Mouse (Mus musculus) layer of hippocampus, postnatal 10 days (tissue): ENCODE results near the gene Taok2. TPM values are rescaled to one million over a fixed set of nuclear protein-coding genes. Genes with fewer than 3 reads are reported as not detected.

ENCODE experiments used
- DNase-seq, 2 experiments: peaks; one replicate each; pipeline ENCODE4 v3.0.0; 2021; ENCODE audit warnings: low spot score in 2 of 2
- total RNA-seq, 2 experiments: library from RNA; stranded (reverse); gene quantifications; 2 replicates each; pipeline ENCODE4 v1.2.3; 2021

Taok2 gene
- total RNA-seq, 2 experiments from 2014 or later: 147 to 167 TPM

- DNase-seq: peak; percentile 84 to 85
Measured at GRCm38 (mm10) chr7:126832036-126832598, 52.4 kb downstream of the Taok2 start.

DNA sequence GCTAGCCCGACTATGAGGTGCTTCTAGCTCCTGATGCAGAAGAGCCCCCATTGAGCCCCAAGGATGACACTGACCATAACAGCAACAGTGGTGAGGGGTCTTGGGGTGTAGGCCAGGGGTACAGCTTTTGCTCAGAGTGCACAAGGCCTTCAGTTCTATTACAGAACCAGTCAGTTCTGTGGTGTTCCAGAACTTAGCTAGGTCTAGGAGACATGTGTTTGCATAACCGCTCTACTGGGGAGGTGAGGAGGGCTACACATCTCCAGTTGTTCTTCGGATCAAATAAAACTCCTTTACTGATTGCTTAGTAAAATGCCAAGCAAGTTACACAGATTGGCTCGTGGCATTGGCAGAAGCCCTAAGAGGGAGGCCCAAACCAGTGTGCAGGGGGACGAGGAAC is 53.0 kb downstream of the Taok2 start, which contains the start of gene 4930451I11Rik:
TSS of gene 4930451I11Rik (minus strand) at position 101 of the 400 bp plus-strand sequence.
- no peak for DNase-seq

DNA sequence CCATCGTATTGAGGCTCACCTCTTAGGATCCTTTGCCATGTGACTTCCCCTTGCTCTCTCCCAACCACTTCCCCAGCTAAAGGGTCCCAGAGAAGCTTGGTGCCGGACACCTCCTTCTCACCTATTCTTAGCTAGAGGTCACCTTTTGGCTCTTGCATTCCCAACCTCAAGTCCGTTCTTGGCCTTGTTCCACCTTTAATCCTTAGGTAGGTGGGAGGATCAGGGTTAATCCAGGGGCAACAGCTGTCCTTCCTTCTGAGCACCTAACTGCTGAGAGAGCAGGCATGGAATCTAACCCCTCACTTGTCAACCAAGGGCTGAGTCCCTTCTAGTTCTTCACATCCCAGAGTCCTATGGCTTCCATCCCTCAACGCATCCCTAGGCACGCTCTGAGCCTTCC is 58.6 kb downstream of the Taok2 start:
- no peak for DNase-seq

GRCm38 (mm10) chr7:126825403-126825802 is 59.1 kb downstream of the Taok2 start:
- no peak for DNase-seq

DNA sequence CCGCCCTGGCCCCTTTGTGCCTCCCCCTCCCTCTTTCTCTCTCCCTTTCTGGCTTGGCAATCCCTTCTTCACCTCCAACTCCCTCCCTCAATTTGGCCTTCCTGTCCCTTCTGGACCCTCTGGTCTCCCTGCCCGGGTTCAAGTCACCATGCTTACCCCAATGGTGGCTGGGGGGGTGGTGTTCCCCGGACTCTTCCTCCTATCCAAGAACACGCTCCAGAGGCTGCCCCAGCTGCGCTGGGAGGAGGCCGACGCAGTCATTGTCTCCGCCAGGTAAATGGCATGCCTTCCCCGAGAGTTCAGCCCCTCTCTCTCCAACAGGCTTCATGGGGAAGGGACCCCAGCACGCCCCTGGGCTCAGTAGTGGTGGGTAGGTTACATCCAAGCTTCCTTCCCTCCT is 60.6 kb downstream of the Taok2 start:
- DNase-seq: no peak

- DNase-seq: peak in 1 of 2 experiments; percentile 46
Measured at GRCm38 (mm10) chr7:126823202-126823711, 61.2 kb downstream of the Taok2 start.

DNA sequence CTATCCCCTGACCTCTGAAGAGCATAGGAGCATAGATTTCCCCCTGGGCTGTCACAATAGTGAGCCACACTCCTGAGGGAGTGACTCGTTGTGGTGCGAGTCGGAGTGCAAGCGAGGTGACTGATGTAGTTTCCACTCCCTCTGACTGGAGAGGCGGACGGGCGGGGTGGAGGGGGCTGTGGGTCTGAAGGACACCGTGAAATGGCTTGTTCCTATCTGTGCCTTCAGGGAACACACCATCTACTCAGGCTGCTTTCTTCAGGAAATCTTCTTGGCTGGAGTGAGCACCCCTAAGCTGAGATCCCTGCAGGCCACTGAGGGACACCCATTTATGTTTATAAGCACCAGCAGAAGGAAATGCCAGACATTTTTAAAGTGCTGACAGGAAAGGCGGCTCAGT is 61.8 kb downstream of the Taok2 start:
- no peak for DNase-seq

- peak; percentile 84 to 88 for DNase-seq
Measured at GRCm38 (mm10) chr7:126821835-126822511, 62.5 kb downstream of the Taok2 start.

DNA sequence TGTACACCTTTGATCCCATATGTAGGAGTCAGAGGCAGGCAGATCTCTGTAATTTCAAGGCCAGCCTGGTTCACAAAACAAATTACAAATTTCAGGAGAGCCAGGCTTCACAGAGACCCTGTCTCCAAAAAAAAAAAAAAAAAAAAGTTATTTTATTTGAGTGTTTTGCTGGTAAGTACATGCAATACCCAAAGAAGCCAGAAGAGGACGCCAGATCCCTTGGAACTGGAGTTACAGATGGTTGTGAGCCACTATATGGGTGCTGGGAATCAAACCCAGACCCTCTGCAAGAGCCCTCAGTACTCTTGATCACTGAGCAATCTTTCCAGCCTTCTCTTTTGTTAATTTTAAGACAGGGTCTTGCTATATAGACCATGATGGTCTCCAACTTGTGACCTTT is 65.7 kb downstream of the Taok2 start:
- no peak for DNase-seq

DNA sequence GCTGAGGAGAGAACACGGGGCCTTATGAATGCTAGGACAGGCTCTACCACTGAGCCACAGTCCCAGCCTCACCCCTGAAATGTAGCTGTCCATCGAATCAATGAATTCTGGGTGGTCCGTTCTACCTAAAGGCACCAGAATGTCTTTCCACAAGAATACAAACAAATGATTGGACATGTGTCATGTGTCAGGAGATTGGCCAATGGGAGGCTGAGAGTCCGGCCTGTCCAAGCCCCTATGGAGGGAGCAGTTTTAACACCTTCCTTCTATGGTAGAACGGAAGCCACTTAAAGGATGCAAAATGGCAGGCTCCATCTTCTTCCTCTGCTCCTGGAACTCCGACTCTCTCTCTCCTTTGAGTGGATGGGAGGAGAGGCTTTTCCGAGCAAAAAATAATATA is 66.9 kb downstream of the Taok2 start:
- DNase-seq: no peak

- DNase-seq: no peak
Measured at GRCm38 (mm10) chr7:126816494-126816893, 68.0 kb downstream of the Taok2 start.

- no peak for DNase-seq
Measured at GRCm38 (mm10) chr7:126815726-126816222, 68.7 kb downstream of the Taok2 start.

Other genes starting within 250 kb of the Taok2 start
- 10 to 100 TPM; 27.1 to 36.3 TPM for gene Sgf29, start 235.4 kb downstream of the Taok2 start, total RNA-seq
- gene Sult1a1, start 208.3 kb downstream of the Taok2 start, total RNA-seq: 1 to 10 TPM; 3.8 to 5.3 TPM
- gene Bola2, start 189.3 kb downstream of the Taok2 start, total RNA-seq: 100 to 1,000 TPM; 114 to 137 TPM
- 10 to 100 TPM; 20.1 to 21.5 TPM for gene Slx1b, start 188.9 kb downstream of the Taok2 start, total RNA-seq
- gene Coro1a, start 176.9 kb downstream of the Taok2 start, total RNA-seq: 100 to 1,000 TPM; 145 to 151 TPM
- 100 to 1,000 TPM; 146 to 150 TPM for gene Mapk3, start 125.1 kb downstream of the Taok2 start, total RNA-seq
- gene Gdpd3, start 118.4 kb downstream of the Taok2 start, total RNA-seq: 1 to 10 TPM; 2.7 to 3.0 TPM
- gene Ypel3, start 107.7 kb downstream of the Taok2 start, total RNA-seq: 100 to 1,000 TPM; 150 to 152 TPM
- gene Tbx6, start 103.2 kb downstream of the Taok2 start, total RNA-seq: under 1 TPM; 0.62 to 0.69 TPM
- 10 to 100 TPM; 56.2 to 64.6 TPM for gene Ppp4c, start 92.2 kb downstream of the Taok2 start, total RNA-seq
- gene Fam57b, start 87.0 kb downstream of the Taok2 start, total RNA-seq: 100 to 1,000 TPM; 133 to 147 TPM
- gene 4930451I11Rik, start 53.1 kb downstream of the Taok2 start, total RNA-seq: not detected
- 10 to 100 TPM; 54.0 to 54.1 TPM for gene Doc2a, start 37.3 kb downstream of the Taok2 start, total RNA-seq
- gene Hirip3, start 22.7 kb downstream of the Taok2 start, total RNA-seq: 10 to 100 TPM; 38.8 to 40.9 TPM
- gene Ino80e, start 22.3 kb downstream of the Taok2 start, total RNA-seq: 10 to 100 TPM; 56.1 to 58.8 TPM
- gene Tmem219, start 38.2 kb upstream of the Taok2 start, total RNA-seq: 10 to 100 TPM; 23.6 to 28.3 TPM
- 100 to 1,000 TPM; 151 to 152 TPM for gene Kctd13, start 44.2 kb upstream of the Taok2 start, total RNA-seq
- gene Asphd1, start 64.9 kb upstream of the Taok2 start, total RNA-seq: 10 to 100 TPM; 35.6 to 46.1 TPM
- gene Sez6l2, start 65.9 kb upstream of the Taok2 start, total RNA-seq: 100 to 1,000 TPM; 273 to 305 TPM
- 100 to 1,000 TPM; 129 to 149 TPM for gene Cdipt, start 91.2 kb upstream of the Taok2 start, total RNA-seq
- gene Cdiptos, start 91.4 kb upstream of the Taok2 start, total RNA-seq: under 1 TPM in 1 of 2 experiments, not detected in 1; 0.31 TPM
- 1 to 10 TPM; 5.6 to 6.2 TPM for gene Mvp, start 129.9 kb upstream of the Taok2 start, total RNA-seq
- gene Pagr1b, start 131.8 kb upstream of the Taok2 start, total RNA-seq: under 1 TPM in 1 of 2 experiments, not detected in 1; 0.62 TPM
- gene Pagr1a, start 132.6 kb upstream of the Taok2 start, total RNA-seq: 10 to 100 TPM; 24.9 to 34.2 TPM
- 10 to 100 TPM; 33.4 to 34.8 TPM for gene Gm42742, start 136.4 kb upstream of the Taok2 start, total RNA-seq
- 100 to 1,000 TPM; 146 to 184 TPM for gene Prrt2, start 136.5 kb upstream of the Taok2 start, total RNA-seq
- 100 to 1,000 TPM; 283 to 292 TPM for gene Maz, start 142.3 kb upstream of the Taok2 start, total RNA-seq
- gene Kif22, start 157.8 kb upstream of the Taok2 start, total RNA-seq: 10 to 100 TPM; 12.6 to 16.5 TPM
- not detected for gene Zg16, start 202.6 kb upstream of the Taok2 start, total RNA-seq
- 1 to 10 TPM; 1.3 to 1.4 TPM for gene AI467606, start 206.7 kb upstream of the Taok2 start, total RNA-seq
- gene Qprt, start 237.5 kb upstream of the Taok2 start, total RNA-seq: under 1 TPM; 0.20 to 0.57 TPM